ENCODE assay signal across 12 mouse cellular contexts in genomic region chr19:48651617-48652016, GRCm38 (mm10).
A peak's percentile ranks its signal among the peaks of the same experiment; 100 is the strongest.
DNase-seq lines count a peak whose midpoint lies in the region; ATAC-seq lines count a peak whose summit lies in the region.
"Had no signal": no experiment of that assay in that cellular context is flagged by ENCODE, and none has a peak within 500 bp of the region (broad histone marks: within the 10 kb centered on the region; RNA-seq: fewer than 3 reads in every experiment).

No protein-coding gene starts in this region.

- ATAC-seq in megakaryocyte, adult 5-6 weeks (ENCODE audit: poor library complexity, severe bottlenecking) = no peak
- ATAC-seq: lung, postnatal 0 days; midbrain, embryonic 13.5 days had no signal

- DNase-seq in lung, postnatal 36 days = peak; percentile 1
- no peak for DNase-seq in lung, postnatal 25 days (ENCODE audit: low spot score)
- peak; percentile 31 to 32 for DNase-seq in heart, adult 18-20 months
- peak; percentile 18 to 58 for DNase-seq in heart, postnatal 10 days
- peak; percentile 26 for DNase-seq in right cerebral cortex, postnatal 25 days
- no peak for DNase-seq in urinary bladder, adult 18-20 months (ENCODE audit: low spot score in 2 of 2)
- no peak for DNase-seq in thymus, postnatal 0 days (ENCODE audit: low spot score)
- DNase-seq: cerebellum, adult 9-10 months; kidney, adult 18-20 months had no signal

- intact Hi-C loops in heart, postnatal 10 days (cut with DNase I) = no loop called here

Comparison
In these comparisons a context has a peak if more than half of its experiments do, and no peak if none do; other contexts are left out.
1. DNase-seq: peak in lung, postnatal 36 days (single experiment), heart, adult 18-20 months (2 of 2), heart, postnatal 10 days (2 of 2) and right cerebral cortex, postnatal 25 days (single experiment); none in lung, postnatal 25 days (single experiment), urinary bladder, adult 18-20 months (0 of 2) and thymus, postnatal 0 days (single experiment).